In genomic region chr13:55405783-55406390, GRCm38 (mm10) we compare ENCODE assay signal across 10 mouse cellular contexts. TPM values are rescaled to one million over a fixed set of nuclear protein-coding genes. Genes with fewer than 3 reads are reported as not detected.
DNase-seq lines count a peak whose midpoint lies in the region; ATAC-seq and TF ChIP-seq lines count a peak whose summit lies in the region.
"Had no signal": no experiment of that assay in that cellular context is flagged by ENCODE, and none has a peak within 500 bp of the region (broad histone marks: within the 10 kb centered on the region; RNA-seq: fewer than 3 reads in every experiment).

No protein-coding gene starts in this region.

- no peak for ATAC-seq in heart, embryonic 13.5 days (ENCODE audit: extremely low read depth, insufficient number of reproducible peaks, low FRiP score, low TSS enrichment)
- peak; percentile 69 to 75 for ATAC-seq in hematopoietic stem cell, adult 5-6 weeks (replicated peaks in 1 of 2; ENCODE audit: insufficient read depth in 1 of 2, low FRiP score in 2 of 2, low TSS enrichment in 1 of 2, low read depth in 1 of 2, poor library complexity in 2 of 2, severe bottlenecking in 2 of 2)
- ATAC-seq in midbrain, embryonic 11.5 days (ENCODE audit: low FRiP score): peak; percentile 51

- dilution Hi-C loops in CH12.LX (cut with MboI; ENCODE audit: extremely low pct_ligation_motif_present, extremely low pct_unique_long_range_greater_than_20kb, low sequenced_read_pairs): no loop called here

- in situ Hi-C loops in CH12.LX (cut with MboI; ENCODE audit: low pct_ligation_motif_present, low pct_unique_long_range_greater_than_20kb, low sequenced_read_pairs): loop anchor here (5.0 kb wide), 1 partner anchor 116 kb away; no protein-coding TSS in a partner anchor

- no peaks in the 10 kb centered on the region for H3K36me3 ChIP-seq in heart, embryonic 13.5 days
- H3K36me3 ChIP-seq in CH12.LX (replicated peaks in 1 of 2; ENCODE audit: control insufficient read depth in 1 of 2, insufficient read depth in 1 of 2, low read length in 1 of 2): no peaks in the 10 kb centered on the region
- H3K36me3 ChIP-seq in midbrain, embryonic 11.5 days (ENCODE audit: control insufficient read depth, insufficient read depth, low read length): no peaks in the 10 kb centered on the region
- H3K36me3 ChIP-seq: liver, embryonic 13.5 days had no signal

- no peak for TF ChIP-seq POLR2A in CH12.LX (IDR thresholded peaks at IDR 0.05; ENCODE audit: low read depth, low read length)

- no peak overlapping the region for H3K4me2 ChIP-seq in heart, embryonic 13.5 days
- H3K4me2 ChIP-seq in CH12.LX (ENCODE audit: insufficient read depth, low read depth, poor library complexity, severe bottlenecking): peak overlapping the region; percentile 64
- no peak overlapping the region for H3K4me2 ChIP-seq in midbrain, embryonic 11.5 days
- H3K4me2 ChIP-seq: liver, embryonic 13.5 days had no signal

- TF ChIP-seq CTCF in CH12.LX (conservative IDR thresholded peaks at IDR 0.05 in 1 of 2, IDR thresholded peaks at IDR 0.05 in 1 of 2; ENCODE audit: low read depth in 2 of 2, low read length in 2 of 2): no peak

- H3K4me1 ChIP-seq in heart, embryonic 13.5 days: no peaks in the 10 kb centered on the region
- peaks cover 9 to 25% of the 10 kb centered on the region in 2 experiments for H3K4me1 ChIP-seq in CH12.LX (ENCODE audit: control insufficient read depth in 1 of 2, insufficient read depth in 2 of 2)
- H3K4me1 ChIP-seq in midbrain, embryonic 11.5 days (ENCODE audit: control insufficient read depth, insufficient read depth, low read length): peaks cover 5% of the 10 kb centered on the region; the same call in 1 of the 2 replicates
- H3K4me1 ChIP-seq: liver, embryonic 13.5 days had no signal

- no peak for TF ChIP-seq RAD21 in CH12.LX (IDR thresholded peaks at IDR 0.05; ENCODE audit: low read depth, low read length)

- no peak overlapping the region for H3K27ac ChIP-seq in heart, embryonic 13.5 days (replicated peaks)
- no peak overlapping the region for H3K27ac ChIP-seq in CH12.LX (ENCODE audit: insufficient read depth, low read depth)
- H3K27ac ChIP-seq in midbrain, embryonic 11.5 days (ENCODE audit: low read depth, low read length): peak overlapping the region; percentile 6; the same call in 1 of the 2 replicates
- H3K27ac ChIP-seq: gastrocnemius, adult 2 months; liver, embryonic 13.5 days had no signal

- H3K79me2 ChIP-seq in CH12.LX (replicated peaks; ENCODE audit: control insufficient read depth, extremely low read depth, insufficient read depth, poor library complexity, severe bottlenecking): no peaks in the 10 kb centered on the region

- intact Hi-C loops in heart, postnatal 10 days (cut with DNase I): loop anchor here (1.0 to 5.0 kb wide), 3 partner anchors 63 to 131 kb away; partner anchors contain the start of gene Ddx41

- no peak for DNase-seq in heart, postnatal 10 days
- no peak for DNase-seq in CH12.LX (ENCODE audit: extremely low read depth)
- peak; percentile 91 for DNase-seq in midbrain, embryonic 11.5 days (ENCODE audit: low spot score, missing footprints)
- no peak for DNase-seq in right cerebral cortex, postnatal 36 days (ENCODE audit: low spot score in 2 of 2)
- no peak for DNase-seq in adrenal gland, adult (ENCODE audit: inconsistent age in 2 of 2, low spot score in 1 of 2)
- DNase-seq in adrenal gland, postnatal 14 days: no peak

- H3K27me3 ChIP-seq in heart, embryonic 13.5 days (replicated peaks): peaks cover 97% of the 10 kb centered on the region
- peaks cover 58% of the 10 kb centered on the region for H3K27me3 ChIP-seq in CH12.LX (replicated peaks)
- H3K27me3 ChIP-seq in midbrain, embryonic 11.5 days (ENCODE audit: control insufficient read depth, insufficient read depth, low read length): no peaks in the 10 kb centered on the region

- no peak overlapping the region for H3K4me3 ChIP-seq in heart, embryonic 13.5 days
- no peak overlapping the region for H3K4me3 ChIP-seq in CH12.LX (replicated peaks in 1 of 3; ENCODE audit: low read depth in 2 of 3, low read length in 2 of 3, poor library complexity in 1 of 3)
- H3K4me3 ChIP-seq in midbrain, embryonic 11.5 days (ENCODE audit: low read depth, low read length): no peak overlapping the region
- H3K4me3 ChIP-seq: gastrocnemius, adult 2 months; liver, embryonic 13.5 days had no signal

- no peak for TF ChIP-seq EP300 in CH12.LX (IDR thresholded peaks at IDR 0.05; ENCODE audit: low read length)

- 57% methylated on average over 13 of the region's 13 CpGs for WGBS in heart, embryonic 13.5 days
- WGBS in midbrain, embryonic 11.5 days: 59% methylated on average over 13 of the region's 13 CpGs

- peak overlapping the region; percentile 0; the same call in 1 of the 2 replicates for H3K9ac ChIP-seq in heart, embryonic 13.5 days
- H3K9ac ChIP-seq in CH12.LX (ENCODE audit: insufficient read depth, low read depth): no peak overlapping the region
- H3K9ac ChIP-seq in midbrain, embryonic 11.5 days (ENCODE audit: low read length): peak overlapping the region; percentile 66
- H3K9ac ChIP-seq: liver, embryonic 13.5 days had no signal

- no peaks in the 10 kb centered on the region for H3K9me3 ChIP-seq in heart, embryonic 13.5 days
- H3K9me3 ChIP-seq in CH12.LX (replicated peaks; ENCODE audit: low read length): no peaks in the 10 kb centered on the region
- no peaks in the 10 kb centered on the region for H3K9me3 ChIP-seq in midbrain, embryonic 11.5 days (ENCODE audit: control insufficient read depth, low read length)
- H3K9me3 ChIP-seq: liver, embryonic 13.5 days had no signal

TF ChIP-seq in CH12.LX, 34 proteins besides CTCF, POLR2A, EP300 and RAD21 (continues in another document):
- TF ChIP-seq E2F4 (IDR thresholded peaks at IDR 0.05; ENCODE audit: insufficient replicate concordance, low read depth, low read length) (no peak), ETS1 (conservative IDR thresholded peaks at IDR 0.05; ENCODE audit: low read depth, low read length) (no peak), CHD2 (IDR thresholded peaks at IDR 0.05; ENCODE audit: low read length) (no peak), NRF1 (IDR thresholded peaks at IDR 0.05; ENCODE audit: low read depth, low read length) (no peak), ZC3H11A (IDR thresholded peaks at IDR 0.05; ENCODE audit: low read depth, low read length) (no peak), CHD1 (IDR thresholded peaks at IDR 0.05; ENCODE audit: low read depth, low read length) (no peak), JUN (IDR thresholded peaks at IDR 0.05; ENCODE audit: insufficient read depth, low read depth, low read length) (no peak), GABPA (IDR thresholded peaks at IDR 0.05; ENCODE audit: insufficient replicate concordance, low read depth, low read length) (no peak), HCFC1 (IDR thresholded peaks at IDR 0.05; ENCODE audit: low read depth, low read length) (no peak), ZMIZ1 (IDR thresholded peaks at IDR 0.05; ENCODE audit: low read depth, low read length) (no peak), PAX5 (IDR thresholded peaks at IDR 0.05; ENCODE audit: low read length) (no peak), IRF4 (IDR thresholded peaks at IDR 0.05; ENCODE audit: low read depth, low read length) (no peak), UBTF (IDR thresholded peaks at IDR 0.05; ENCODE audit: low read depth, low read length) (no peak)

RNA-seq across cellular contexts. Expression of gene Slc34a1, which starts 7.9 kb away (rescaled TPM):
- polyA plus RNA-seq in heart, embryonic 13.5 days (2015; fragmentation: Nextera tagmentation; extraction: Ambion mirVana): not detected in 2 replicates
- not detected for total RNA-seq in heart, postnatal 10 days (2021)
- total RNA-seq in CH12.LX (2012; rRNA removed) (not detected in 2 replicates), CH12.LX (2014; rRNA removed) (not detected in 2 replicates)
- not detected in 2 replicates for polyA plus RNA-seq in CH12.LX (2012; ENCODE audit: insufficient read length, low read depth)
- not detected in 2 replicates for total RNA-seq in hematopoietic stem cell, adult 5-6 weeks (2017)
- polyA plus RNA-seq in midbrain, embryonic 11.5 days (2014; fragmentation: Nextera tagmentation; extraction: Ambion mirVana): not detected in 2 replicates
- 0.33 TPM in 1 of 2 replicates, not detected in the other for total RNA-seq in adrenal gland, postnatal 14 days (2021)
- total RNA-seq: gastrocnemius, adult 2 months had no signal
- polyA plus RNA-seq: liver, embryonic 13.5 days had no signal

RNA-seq across cellular contexts. Expression of gene Pfn3, which starts 9.1 kb away (rescaled TPM):
- not detected in 2 replicates for polyA plus RNA-seq in heart, embryonic 13.5 days (2015; fragmentation: Nextera tagmentation; extraction: Ambion mirVana)
- not detected for total RNA-seq in heart, postnatal 10 days (2021)
- not detected in 2 replicates for total RNA-seq in CH12.LX (2012; rRNA removed)
- not detected in 2 replicates for total RNA-seq in CH12.LX (2014; rRNA removed)
- not detected in 2 replicates for polyA plus RNA-seq in CH12.LX (2012; ENCODE audit: insufficient read length, low read depth)
- total RNA-seq in hematopoietic stem cell, adult 5-6 weeks (2017): not detected in 2 replicates
- not detected in 2 replicates for polyA plus RNA-seq in midbrain, embryonic 11.5 days (2014; fragmentation: Nextera tagmentation; extraction: Ambion mirVana)
- not detected in 2 replicates for total RNA-seq in adrenal gland, postnatal 14 days (2021)
- total RNA-seq: gastrocnemius, adult 2 months had no signal
- polyA plus RNA-seq: liver, embryonic 13.5 days had no signal

RNA-seq across cellular contexts. Expression of gene F12, which starts 20.7 kb away (rescaled TPM):
- 0.28 and 2.2 TPM in 2 replicates for polyA plus RNA-seq in heart, embryonic 13.5 days (2015; fragmentation: Nextera tagmentation; extraction: Ambion mirVana)
- not detected for total RNA-seq in heart, postnatal 10 days (2021)
- total RNA-seq in CH12.LX (2012; rRNA removed) (not detected in 2 replicates), CH12.LX (2014; rRNA removed) (not detected in 2 replicates)
- not detected in 2 replicates for polyA plus RNA-seq in CH12.LX (2012; ENCODE audit: insufficient read length, low read depth)
- total RNA-seq in hematopoietic stem cell, adult 5-6 weeks (2017): not detected in 2 replicates
- polyA plus RNA-seq in midbrain, embryonic 11.5 days (2014; fragmentation: Nextera tagmentation; extraction: Ambion mirVana): 0.14 TPM in 1 of 2 replicates, not detected in the other
- 4.3 and 60.0 TPM in 2 replicates for total RNA-seq in adrenal gland, postnatal 14 days (2021)
- total RNA-seq: gastrocnemius, adult 2 months had no signal

RNA-seq across cellular contexts. Expression of gene Rgs14, which starts 36.4 kb away (rescaled TPM):
- 0.32 TPM in 2 replicates for polyA plus RNA-seq in heart, embryonic 13.5 days (2015; fragmentation: Nextera tagmentation; extraction: Ambion mirVana)
- total RNA-seq in heart, postnatal 10 days (2021): under 1 TPM; 0.60 to 0.74 TPM
- total RNA-seq in CH12.LX (2012; rRNA removed): 7.4 and 8.0 TPM in 2 replicates
- 6.3 and 7.4 TPM in 2 replicates for total RNA-seq in CH12.LX (2014; rRNA removed)
- 6.5 and 7.6 TPM in 2 replicates for polyA plus RNA-seq in CH12.LX (2012; ENCODE audit: insufficient read length, low read depth)
- 10.7 and 13.7 TPM in 2 replicates for total RNA-seq in hematopoietic stem cell, adult 5-6 weeks (2017)
- polyA plus RNA-seq in midbrain, embryonic 11.5 days (2014; fragmentation: Nextera tagmentation; extraction: Ambion mirVana): 0.37 and 0.72 TPM in 2 replicates
- 0.44 and 4.5 TPM in 2 replicates for total RNA-seq in adrenal gland, postnatal 14 days (2021)

RNA-seq across cellular contexts. Expression of gene Grk6, which starts 39.0 kb away (rescaled TPM):
- polyA plus RNA-seq in heart, embryonic 13.5 days (2015; fragmentation: Nextera tagmentation; extraction: Ambion mirVana): 16.7 and 17.7 TPM in 2 replicates
- 10 to 100 TPM; 26.3 to 28.5 TPM for total RNA-seq in heart, postnatal 10 days (2021)
- total RNA-seq in CH12.LX (2012; rRNA removed): 60.1 and 69.9 TPM in 2 replicates
- 59.0 and 65.0 TPM in 2 replicates for total RNA-seq in CH12.LX (2014; rRNA removed)
- 71.0 and 72.8 TPM in 2 replicates for polyA plus RNA-seq in CH12.LX (2012; ENCODE audit: insufficient read length, low read depth)
- 77.8 and 80.9 TPM in 2 replicates for total RNA-seq in hematopoietic stem cell, adult 5-6 weeks (2017)
- polyA plus RNA-seq in midbrain, embryonic 11.5 days (2014; fragmentation: Nextera tagmentation; extraction: Ambion mirVana): 42.0 and 52.3 TPM in 2 replicates
- 35.3 and 55.4 TPM in 2 replicates for total RNA-seq in adrenal gland, postnatal 14 days (2021)
